Mouse (Mus musculus) MEL-GATA-1-ER (cell line): ENCODE data around the gene Arf3.
"Not testable (repeated sequence)": the region's sequence is repeated elsewhere in the genome, so short reads cannot be mapped to it uniquely, and the experiment has no call there.

Experiments used
- DNase-seq: peaks from one replicate; pipeline ENCODE4 v3.0.0-alpha.2; 2012; ENCODE audit warnings: low read depth; ENCODE audit errors: extremely low read depth

Gene Arf3

DNA sequence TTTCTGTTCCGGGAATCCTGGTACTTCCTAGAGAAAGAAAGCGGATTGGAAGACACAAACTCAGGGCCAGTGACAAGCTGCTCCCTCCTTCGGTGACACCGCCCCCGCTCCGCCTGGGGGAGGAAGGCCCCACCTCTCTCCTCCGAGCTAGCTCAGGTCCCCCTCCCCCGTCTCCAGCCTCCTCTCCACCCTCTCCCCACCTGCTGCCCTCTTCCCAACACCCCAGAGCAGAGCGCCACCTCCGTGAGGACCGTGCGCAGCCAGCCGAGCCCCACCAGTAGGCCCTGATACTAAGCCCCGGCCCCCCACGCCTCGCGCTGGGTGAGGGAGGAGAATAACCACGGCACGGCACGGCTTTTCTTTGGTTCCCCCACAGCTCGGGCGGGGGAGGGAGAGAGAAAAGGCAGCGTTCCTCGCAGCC is 803 bp downstream of the Arf3 start:
- peak; percentile 68 for DNase-seq

- DNase-seq = no peak
Observed at GRCm38 (mm10) chr15:98754125-98754524, 8.9 kb downstream of the Arf3 start.

DNA sequence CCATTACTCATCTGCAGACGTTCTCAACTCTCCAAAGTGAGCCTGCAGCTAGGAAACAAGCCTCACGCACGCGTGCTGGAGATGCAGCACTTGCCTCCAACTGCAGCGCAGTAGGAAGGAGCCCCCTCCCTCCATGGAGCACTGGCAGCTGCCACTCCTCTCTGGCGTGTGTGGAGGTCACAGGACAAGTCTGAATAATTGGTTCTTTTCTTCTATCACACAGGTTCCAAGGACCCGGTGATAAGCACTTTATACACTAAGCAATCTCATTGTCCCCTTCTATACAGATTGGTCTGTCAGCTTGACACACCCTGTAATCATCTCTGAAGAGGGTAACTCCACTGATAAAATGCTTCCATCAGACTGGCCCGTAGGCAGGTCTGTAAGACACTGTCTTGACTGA is 10.0 kb downstream of the Arf3 start:
- no peak for DNase-seq

DNA sequence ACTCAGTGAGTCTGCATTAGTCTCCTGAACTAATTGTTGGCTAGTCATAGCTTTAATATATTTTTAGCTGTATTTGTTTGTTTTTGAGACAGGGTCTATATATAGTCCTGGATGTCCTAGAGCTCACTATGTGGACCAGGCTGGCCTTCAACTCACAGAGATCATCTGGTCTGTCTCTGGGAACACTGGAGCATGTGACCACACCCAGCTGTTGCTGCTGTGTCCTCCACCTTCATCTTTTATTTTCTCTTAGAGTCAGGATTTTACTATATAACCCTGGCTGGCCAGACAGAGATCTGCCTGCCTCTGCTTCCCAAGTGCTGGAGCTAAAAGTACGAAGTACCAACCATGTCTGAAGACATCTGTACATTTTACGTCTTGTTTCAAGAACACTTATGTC is 13.9 kb downstream of the Arf3 start:
- no peak for DNase-seq

DNA sequence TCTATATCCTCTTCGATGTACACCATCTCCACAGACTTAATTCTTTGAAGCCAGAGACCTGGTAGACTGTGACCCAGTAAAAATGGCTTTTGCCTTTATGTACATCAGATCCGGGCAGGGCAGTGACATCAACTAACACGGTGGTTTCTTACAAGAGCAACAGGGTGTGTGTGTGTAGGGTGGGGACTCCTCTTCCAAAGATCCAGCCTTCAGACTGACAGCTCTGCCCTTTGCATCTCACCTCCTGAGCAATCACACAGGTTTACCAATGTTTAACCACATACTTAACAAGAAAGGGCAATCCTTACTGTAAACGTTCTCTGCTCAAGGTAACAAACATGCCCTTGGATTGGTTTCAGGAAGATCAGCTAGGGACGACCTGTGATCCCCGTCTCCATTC is 15.7 kb downstream of the Arf3 start:
- no peak for DNase-seq

GRCm38 (mm10) chr15:98746344-98746965 is 16.6 kb downstream of the Arf3 start:
- DNase-seq = no peak

- DNase-seq = not testable (repeated sequence)
Observed at GRCm38 (mm10) chr15:98743863-98744262, 19.2 kb downstream of the Arf3 start.

- DNase-seq = no peak
Observed at GRCm38 (mm10) chr15:98742766-98743428, 20.1 kb downstream of the Arf3 start.

DNA sequence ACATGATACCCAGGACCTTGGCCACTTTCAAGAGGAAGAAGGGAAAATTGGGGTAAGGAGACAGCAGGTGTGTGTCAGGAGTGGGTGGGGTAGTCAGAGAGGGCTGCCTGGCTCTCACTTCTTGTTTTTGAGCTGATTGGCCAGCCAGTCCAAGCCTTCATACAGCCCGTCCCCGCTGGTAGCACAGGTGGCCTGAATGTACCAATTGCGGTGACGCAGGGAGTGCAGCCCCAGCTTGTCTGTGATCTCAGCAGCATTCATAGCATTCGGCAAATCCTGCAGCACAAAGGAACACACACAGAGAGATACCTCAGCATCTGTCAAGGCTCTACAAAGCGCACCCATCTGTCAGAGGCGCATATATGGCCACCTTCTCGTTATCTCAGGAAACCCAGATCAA is 22.8 kb downstream of the Arf3 start:
- no peak for DNase-seq

DNA sequence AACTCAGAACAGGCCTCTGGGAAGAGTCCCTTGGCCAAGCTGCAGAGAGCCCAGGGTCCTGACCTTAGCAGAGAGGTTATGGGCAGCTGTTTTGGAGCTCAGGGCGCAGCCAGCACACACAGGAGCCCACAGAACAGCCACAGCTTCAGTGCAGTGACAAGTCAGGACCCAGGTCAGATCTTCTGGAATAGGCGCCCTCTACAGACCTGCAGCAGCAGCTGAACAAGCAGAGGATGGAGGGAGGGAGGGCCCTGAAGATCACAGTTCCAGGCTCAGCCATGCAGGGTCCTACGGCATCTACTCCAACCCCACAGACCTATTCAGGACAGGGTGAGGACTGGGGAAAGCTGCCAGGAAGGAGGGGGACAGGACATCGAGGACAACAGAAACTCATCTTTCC is 24.2 kb downstream of the Arf3 start:
- DNase-seq = no peak

DNA sequence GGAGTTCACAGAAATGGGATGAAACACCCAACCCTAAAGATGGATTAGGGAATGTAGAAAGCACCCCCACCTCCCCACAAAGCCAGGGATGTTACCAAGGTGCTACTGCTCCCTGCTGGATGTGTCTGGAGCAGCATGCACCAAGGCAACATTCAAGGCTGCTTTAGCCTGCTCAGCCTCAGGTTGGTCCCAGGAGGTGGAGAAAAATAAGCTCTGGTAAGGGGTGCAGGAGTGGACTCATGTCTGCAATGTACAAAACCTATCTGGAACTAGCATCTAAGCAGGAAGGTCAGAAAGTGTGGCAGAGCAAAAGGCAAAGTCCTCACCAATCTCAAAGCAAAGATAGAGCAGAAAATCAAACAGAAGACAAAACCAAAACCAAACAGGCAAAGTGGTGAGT is 25.1 kb downstream of the Arf3 start:
- DNase-seq = no peak

GRCm38 (mm10) chr15:98736521-98736920 is 26.5 kb downstream of the Arf3 start:
- no peak for DNase-seq

DNA sequence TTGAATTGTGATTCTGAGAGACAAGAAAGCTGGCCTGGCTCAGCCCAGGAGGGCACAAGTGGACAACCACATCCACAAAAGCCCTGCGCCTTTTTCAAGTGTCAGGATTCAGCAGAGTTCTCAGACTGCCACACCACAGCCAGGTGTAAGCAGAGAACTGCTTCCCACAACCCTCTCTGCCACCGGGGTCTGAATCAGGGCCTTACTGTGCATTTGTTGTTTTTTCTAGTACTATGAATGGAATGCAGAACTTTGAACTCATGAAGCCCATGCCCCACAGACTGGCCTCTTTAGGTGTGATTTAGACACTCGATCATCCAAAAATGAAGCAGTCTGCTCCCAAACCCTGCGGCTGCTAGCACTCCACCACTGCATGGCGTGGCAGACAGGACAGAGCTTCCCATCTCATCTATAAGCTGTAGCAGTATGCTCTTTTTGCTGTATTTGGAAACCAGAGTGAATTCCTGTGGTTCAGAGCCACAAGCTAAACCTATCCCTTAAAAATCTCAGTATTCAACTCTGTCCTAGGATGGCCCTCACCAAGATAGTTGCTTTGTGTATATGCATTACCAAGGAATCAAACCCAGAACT is 28.9 kb downstream of the Arf3 start:
- DNase-seq = no peak

- DNase-seq = no peak
Observed at GRCm38 (mm10) chr15:98733370-98733769, 29.6 kb downstream of the Arf3 start.

- no peak for DNase-seq
Observed at GRCm38 (mm10) chr15:98732006-98732531, 30.9 kb downstream of the Arf3 start.

DNA sequence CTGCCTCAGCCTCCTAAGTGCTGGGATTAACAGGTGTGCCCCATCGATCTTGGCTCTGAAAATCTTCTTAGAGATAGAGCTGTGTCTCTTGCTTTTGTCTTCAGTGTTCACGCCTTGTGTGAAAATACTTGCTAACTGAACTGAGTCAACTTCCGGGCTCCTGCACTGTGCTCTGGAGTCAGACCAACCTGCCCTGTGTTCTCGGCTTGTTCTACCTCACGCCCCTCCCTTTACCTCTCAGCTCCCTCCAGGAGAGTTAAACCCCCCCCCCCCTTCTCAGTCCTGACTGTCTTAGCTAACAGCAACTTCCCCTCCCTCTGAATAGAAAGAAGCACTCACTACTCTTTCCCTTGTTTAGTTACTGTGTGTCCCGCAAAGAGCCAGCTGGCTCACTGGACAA is 32.2 kb downstream of the Arf3 start:
- DNase-seq = no peak

- DNase-seq = no peak
Observed at GRCm38 (mm10) chr15:98729791-98730545, 33.0 kb downstream of the Arf3 start.

GRCm38 (mm10) chr15:98728366-98728765 is 34.6 kb downstream of the Arf3 start:
- no peak for DNase-seq

DNA sequence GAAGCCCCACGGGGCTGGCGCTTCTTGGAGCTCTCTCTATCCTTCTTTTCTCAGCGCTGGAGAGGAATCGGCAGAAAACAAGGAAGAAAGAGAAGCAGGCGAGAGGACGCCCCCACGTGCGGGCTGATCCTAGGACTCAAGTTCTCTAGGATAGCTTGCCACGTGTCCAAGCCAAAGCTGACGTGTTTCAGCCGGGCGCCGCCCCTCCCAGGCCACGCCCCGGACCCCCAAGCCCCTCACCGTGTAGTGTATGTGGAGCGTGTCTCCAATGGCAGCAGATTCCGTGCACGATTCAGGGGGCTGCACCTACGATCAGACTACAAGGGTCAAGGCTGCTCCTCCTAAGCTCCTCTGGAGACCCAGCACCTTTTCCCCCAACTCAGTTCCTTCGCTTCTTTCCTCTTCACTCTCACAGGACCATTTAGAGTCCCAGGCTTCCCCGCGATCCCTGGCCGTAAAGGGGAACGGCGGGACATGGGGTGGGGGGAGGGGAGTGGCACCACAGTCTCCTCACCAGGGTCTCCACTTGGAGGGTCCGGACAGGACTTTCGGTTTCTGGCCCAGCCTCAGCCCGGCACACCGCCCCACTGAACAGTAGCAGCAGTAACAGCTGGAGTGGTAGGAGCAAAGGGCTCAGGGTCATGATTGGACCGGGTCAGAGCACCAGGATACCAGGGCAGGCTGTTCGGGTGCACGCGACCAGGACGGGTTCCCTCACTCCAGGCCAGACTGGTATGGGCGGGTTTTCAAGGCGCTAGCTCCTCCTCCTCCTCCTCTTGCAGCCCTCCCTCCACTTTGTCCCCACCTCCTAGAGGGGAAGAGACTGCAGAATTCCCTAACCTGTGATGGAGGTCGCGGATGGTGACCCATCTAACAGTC is 35.3 kb downstream of the Arf3 start, which contains the start of gene Fkbp11:
Fkbp11 (minus strand) TSS at position 756 of the 879 bp plus-strand sequence.
- DNase-seq = peak; percentile 60

- no peak for DNase-seq
Observed at GRCm38 (mm10) chr15:98726746-98727145, 36.3 kb downstream of the Arf3 start.

GRCm38 (mm10) chr15:98726079-98726478 is 36.9 kb downstream of the Arf3 start:
- DNase-seq = no peak
